Mouse (Mus musculus) layer of hippocampus, adult 9-11 months (tissue): ENCODE measurements at regions not wholly inside any gene's neighbourhood (a gene's known extent, or its start where the extent isn't known, plus 50 kb on each side); places are given as distances from the start of the nearest gene placed in this dataset.

Experiments
- DNase-seq: peaks from one replicate; pipeline ENCODE4 v3.0.0; 2022

GRCm38 (mm10) chr15:7697724-7698123, 112.9 kb upstream of the Gdnf start:
- DNase-seq = no peak

- no peak for DNase-seq
Measured at GRCm38 (mm10) chr15:7708836-7709235, 101.8 kb upstream of the Gdnf start.

GRCm38 (mm10) chr15:7714641-7715040, 96.0 kb upstream of the Gdnf start:
- DNase-seq = no peak

GRCm38 (mm10) chr15:7716188-7716587, 94.5 kb upstream of the Gdnf start:
- DNase-seq = no peak

- no peak for DNase-seq
Measured at GRCm38 (mm10) chr15:7723202-7723721, 87.4 kb upstream of the Gdnf start.

- DNase-seq = no peak
Measured at GRCm38 (mm10) chr15:7723770-7724169, 86.9 kb upstream of the Gdnf start.

GRCm38 (mm10) chr15:7725505-7725904, 85.1 kb upstream of the Gdnf start:
- DNase-seq = peak; percentile 24

GRCm38 (mm10) chr15:7747586-7747985, 63.1 kb upstream of the Gdnf start:
- DNase-seq = no peak

- no peak for DNase-seq
Measured at GRCm38 (mm10) chr15:7750441-7750840, 60.2 kb upstream of the Gdnf start.
